Mouse (Mus musculus): ENCODE measurements around the gene Xpot. TPM values are rescaled to one million over a fixed set of nuclear protein-coding genes. Genes with fewer than 3 reads are reported as not detected.
A peak's percentile ranks its signal among the peaks of the same experiment; 100 is the strongest.

The Xpot gene
- polyA plus RNA-seq, 1 experiment, result 35.3 TPM

- TF ChIP-seq CTCF (IDR thresholded peaks at IDR 0.05; ENCODE audit: extremely low read depth, insufficient read length, insufficient replicate concordance, low read depth, low read length), result no peak
- no peak for TF ChIP-seq POLR2A (IDR thresholded peaks at IDR 0.05; ENCODE audit: low read depth, low read length)
- H3K4me1 ChIP-seq (ENCODE audit: control insufficient read depth, insufficient read depth, insufficient read length, low read length), result no peaks in the 10 kb centered on the region; the same call in 1 of the 2 replicates
- 47% methylated on average over 6 of the region's 6 CpGs for WGBS
These were observed 20.2 kb upstream of the Xpot start for GRCm38 (mm10) chr10:121646294-121646693.

DNA sequence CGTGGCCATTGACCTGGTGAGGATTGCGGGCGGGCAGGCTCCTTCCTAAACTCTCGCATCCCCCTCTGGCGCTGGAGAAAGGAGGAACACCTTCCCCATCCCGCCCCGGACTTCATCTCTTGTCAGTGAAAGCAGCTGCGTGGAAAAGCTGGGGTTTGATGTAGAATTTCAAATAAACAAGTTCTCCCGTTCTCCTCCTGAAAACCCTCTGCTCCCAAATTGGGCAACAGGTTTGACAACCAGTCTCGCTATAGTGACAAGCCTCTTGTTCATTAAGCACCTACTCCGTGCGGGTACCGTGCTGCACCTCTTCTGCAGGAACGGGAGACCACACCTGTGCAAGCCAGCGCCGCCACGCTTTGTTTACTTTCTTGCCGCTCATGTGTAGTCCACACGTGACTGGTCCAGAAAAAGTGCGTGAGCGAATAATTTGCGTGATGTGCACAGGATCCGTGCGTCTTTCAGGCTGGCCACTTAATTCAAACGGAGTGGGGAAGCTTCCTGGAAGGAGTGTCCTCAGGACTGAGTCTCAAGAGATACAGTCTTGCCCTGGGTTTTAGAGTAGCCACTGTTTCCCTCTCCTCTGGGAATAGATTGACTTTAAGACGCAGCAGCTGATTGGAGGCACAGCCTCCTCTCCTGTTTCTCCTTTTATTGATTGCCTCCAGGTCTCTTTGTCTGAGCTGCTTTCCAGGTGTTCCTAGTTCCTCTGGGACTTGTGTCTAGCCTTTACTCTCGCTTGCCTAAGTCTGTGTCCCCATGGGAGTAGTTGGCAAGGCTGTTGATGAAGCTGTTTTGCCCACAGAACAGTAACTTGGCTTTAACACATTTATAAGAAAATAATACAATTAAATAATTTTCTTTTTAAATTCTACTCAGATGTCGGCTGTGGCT is 16.2 kb upstream of the Xpot start:
- Histone ChIP-seq H3K36me3 (ENCODE audit: control insufficient read depth, insufficient read depth, low read length) (no peaks in the 10 kb centered on the region), H3K4me3 (ENCODE audit: low read depth, low read length) (peak overlapping the region; percentile 80), H3K27me3 (ENCODE audit: control insufficient read depth, insufficient read depth, low read length) (peaks cover 22% of the 10 kb centered on the region), H3K4me1 (ENCODE audit: control insufficient read depth, insufficient read depth, insufficient read length, low read length) (no peaks in the 10 kb centered on the region; the same call in none of the 2 replicates), H3K27ac (ENCODE audit: insufficient read depth, low read depth, low read length) (no peak overlapping the region)
- TF ChIP-seq CTCF (IDR thresholded peaks at IDR 0.05; ENCODE audit: extremely low read depth, insufficient read length, insufficient replicate concordance, low read depth, low read length) (no peak), POLR2A (IDR thresholded peaks at IDR 0.05; ENCODE audit: low read depth, low read length) (no peak)
- 8% methylated on average over 28 of the region's 28 CpGs for WGBS

More at GRCm38 (mm10) chr10:121646294-121646693, 20.2 kb upstream of the Xpot start:
- no peaks in the 10 kb centered on the region for H3K36me3 ChIP-seq (ENCODE audit: control insufficient read depth, insufficient read depth, low read length)
- no peak overlapping the region for H3K27ac ChIP-seq (ENCODE audit: insufficient read depth, low read depth, low read length)
- no peak overlapping the region for H3K4me3 ChIP-seq (ENCODE audit: low read depth, low read length)
- H3K27me3 ChIP-seq (ENCODE audit: control insufficient read depth, insufficient read depth, low read length), result peaks cover 16% of the 10 kb centered on the region

GRCm38 (mm10) chr10:121641272-121642053 is 15.3 kb upstream of the Xpot start, which contains the start of gene D930020B18Rik:
Gene D930020B18Rik, plus strand, starts transcription at chr10:121641588.
- WGBS, result under 1% methylated on average over 69 of the region's 69 CpGs
- Histone ChIP-seq H3K27ac (ENCODE audit: insufficient read depth, low read depth, low read length) (no peak within 1 kb of the TSS), H3K27me3 (ENCODE audit: control insufficient read depth, insufficient read depth, low read length) (peaks cover 22% of the 10 kb centered on the region), H3K36me3 (ENCODE audit: control insufficient read depth, insufficient read depth, low read length) (no peaks in the 10 kb centered on the region), H3K4me3 (ENCODE audit: low read depth, low read length) (peak within 1 kb of the TSS; percentile 80), H3K4me1 (ENCODE audit: control insufficient read depth, insufficient read depth, insufficient read length, low read length) (no peaks in the 10 kb centered on the region; the same call in none of the 2 replicates)
- TF ChIP-seq CTCF (IDR thresholded peaks at IDR 0.05; ENCODE audit: extremely low read depth, insufficient read length, insufficient replicate concordance, low read depth, low read length) (no peak), POLR2A (IDR thresholded peaks at IDR 0.05; ENCODE audit: low read depth, low read length) (no peak)

DNA sequence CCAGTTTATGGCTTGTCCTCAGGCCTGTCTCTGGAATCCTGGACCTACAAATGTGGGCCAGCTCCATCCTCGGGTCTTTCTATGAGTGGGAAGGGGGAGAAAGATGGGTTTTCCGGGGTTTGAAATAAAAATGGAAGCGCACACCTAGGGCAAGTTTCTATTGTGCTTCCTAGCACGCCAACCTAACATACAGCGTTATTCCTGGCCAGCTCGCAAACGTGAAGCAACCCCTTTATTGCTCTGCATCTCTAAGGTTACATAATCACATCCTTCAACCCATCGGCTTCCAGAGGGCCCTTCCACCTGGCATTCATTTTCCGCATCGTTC is 14.8 kb upstream of the Xpot start:
- no peak for TF ChIP-seq POLR2A (IDR thresholded peaks at IDR 0.05; ENCODE audit: low read depth, low read length)

DNA sequence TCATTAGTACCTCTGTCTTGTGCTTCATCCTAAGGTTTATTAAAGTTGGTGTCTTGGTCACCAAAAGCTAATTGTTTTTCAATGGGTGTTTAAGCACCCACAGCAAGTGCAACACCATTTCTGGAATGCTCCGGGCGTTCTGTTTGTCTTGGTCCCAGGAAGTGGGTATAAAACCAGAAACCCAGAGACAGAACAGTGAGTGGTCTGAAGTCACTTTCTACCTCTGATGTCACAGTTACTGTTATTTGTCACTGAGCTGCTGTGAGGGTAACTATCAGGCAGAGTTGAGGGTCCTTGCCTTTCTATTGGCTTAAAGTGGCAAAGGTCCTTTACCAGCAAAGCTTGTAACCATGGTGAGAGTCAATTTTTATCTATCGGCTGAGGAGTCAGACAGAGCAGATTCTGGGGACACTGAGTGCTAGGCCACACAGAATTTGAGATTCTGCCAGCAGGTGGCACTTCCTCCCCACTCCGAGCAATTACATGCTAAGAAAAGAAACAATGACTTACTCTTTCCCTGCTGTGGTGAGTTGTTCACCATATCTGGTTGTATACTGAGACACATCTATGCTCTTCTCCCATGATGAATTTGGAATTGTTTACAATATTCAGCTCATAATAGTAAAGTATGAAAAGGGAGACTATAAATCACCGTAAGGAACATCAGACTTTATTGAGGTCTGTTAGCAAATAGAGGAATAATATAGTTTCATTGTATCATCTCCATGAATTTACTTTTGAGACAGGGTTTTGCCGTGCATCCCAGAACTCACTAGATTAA is 14.2 kb upstream of the Xpot start:
- peaks cover 22% of the 10 kb centered on the region for H3K27me3 ChIP-seq (ENCODE audit: control insufficient read depth, insufficient read depth, low read length)
- H3K36me3 ChIP-seq (ENCODE audit: control insufficient read depth, insufficient read depth, low read length), result no peaks in the 10 kb centered on the region
- WGBS, result 47% methylated on average over 6 of the region's 6 CpGs
- TF ChIP-seq POLR2A (IDR thresholded peaks at IDR 0.05; ENCODE audit: low read depth, low read length) (no peak), CTCF (IDR thresholded peaks at IDR 0.05; ENCODE audit: extremely low read depth, insufficient read length, insufficient replicate concordance, low read depth, low read length) (peak; percentile 51; the same call in 1 of the 2 replicates)
- H3K27ac ChIP-seq (ENCODE audit: insufficient read depth, low read depth, low read length), result no peak overlapping the region
- no peak overlapping the region for H3K4me3 ChIP-seq (ENCODE audit: low read depth, low read length)
- H3K4me1 ChIP-seq (ENCODE audit: control insufficient read depth, insufficient read depth, insufficient read length, low read length), result no peaks in the 10 kb centered on the region; the same call in none of the 2 replicates

More for the DNA sequence above, 14.8 kb upstream of the Xpot start:
- no peaks in the 10 kb centered on the region; the same call in none of the 2 replicates for H3K4me1 ChIP-seq (ENCODE audit: control insufficient read depth, insufficient read depth, insufficient read length, low read length)
- peak overlapping the region; percentile 43 for H3K4me3 ChIP-seq (ENCODE audit: low read depth, low read length)
- H3K36me3 ChIP-seq (ENCODE audit: control insufficient read depth, insufficient read depth, low read length), result no peaks in the 10 kb centered on the region
- peaks cover 22% of the 10 kb centered on the region for H3K27me3 ChIP-seq (ENCODE audit: control insufficient read depth, insufficient read depth, low read length)
- no peak overlapping the region for H3K27ac ChIP-seq (ENCODE audit: insufficient read depth, low read depth, low read length)
- 9% methylated on average over 10 of the region's 10 CpGs for WGBS

- TF ChIP-seq CTCF (IDR thresholded peaks at IDR 0.05; ENCODE audit: extremely low read depth, insufficient read length, insufficient replicate concordance, low read depth, low read length) (no peak), POLR2A (IDR thresholded peaks at IDR 0.05; ENCODE audit: low read depth, low read length) (no peak)
- Histone ChIP-seq H3K4me3 (ENCODE audit: low read depth, low read length) (no peak overlapping the region), H3K27me3 (ENCODE audit: control insufficient read depth, insufficient read depth, low read length) (peaks cover 22% of the 10 kb centered on the region), H3K27ac (ENCODE audit: insufficient read depth, low read depth, low read length) (no peak overlapping the region), H3K4me1 (ENCODE audit: control insufficient read depth, insufficient read depth, insufficient read length, low read length) (no peaks in the 10 kb centered on the region; the same call in none of the 2 replicates), H3K36me3 (ENCODE audit: control insufficient read depth, insufficient read depth, low read length) (no peaks in the 10 kb centered on the region)
- WGBS, result 94% methylated on average over 5 of the region's 5 CpGs
These were observed 13.4 kb upstream of the Xpot start for GRCm38 (mm10) chr10:121639573-121639972.
